Mouse (Mus musculus): ENCODE measurements at regions not wholly inside any gene's neighbourhood (a gene's known extent, or its start where the extent isn't known, plus 50 kb on each side); places are given as distances from the start of the nearest gene placed in this dataset.

DNA sequence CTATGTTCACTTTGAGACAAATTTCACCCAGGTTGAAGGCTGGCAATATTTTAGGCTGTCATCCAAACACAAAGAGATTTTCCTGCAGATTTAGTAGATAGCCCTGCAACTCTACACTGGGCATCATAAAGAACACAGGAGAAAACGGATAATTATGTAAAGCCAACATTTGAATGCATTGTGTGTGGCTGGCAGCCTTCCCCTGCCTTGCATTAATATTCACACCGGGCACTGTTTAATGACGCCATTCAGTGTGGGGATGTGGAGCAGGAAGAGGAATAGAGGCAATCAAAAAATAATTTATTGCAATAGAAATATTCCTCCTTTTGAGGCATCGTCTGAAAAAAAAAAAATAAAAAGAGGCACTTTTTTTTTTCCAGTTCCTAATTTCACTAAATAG, 105.7 kb downstream of the Samd5 start:
- TF ChIP-seq POLR2A (IDR thresholded peaks at IDR 0.05; ENCODE audit: extremely low read depth, insufficient read depth, low read length), result no peak
- TF ChIP-seq CTCF (IDR thresholded peaks at IDR 0.05; ENCODE audit: low read depth, low read length), result no peak
